10 mouse cellular contexts compared by ENCODE assay signal in the genomic region with DNA sequence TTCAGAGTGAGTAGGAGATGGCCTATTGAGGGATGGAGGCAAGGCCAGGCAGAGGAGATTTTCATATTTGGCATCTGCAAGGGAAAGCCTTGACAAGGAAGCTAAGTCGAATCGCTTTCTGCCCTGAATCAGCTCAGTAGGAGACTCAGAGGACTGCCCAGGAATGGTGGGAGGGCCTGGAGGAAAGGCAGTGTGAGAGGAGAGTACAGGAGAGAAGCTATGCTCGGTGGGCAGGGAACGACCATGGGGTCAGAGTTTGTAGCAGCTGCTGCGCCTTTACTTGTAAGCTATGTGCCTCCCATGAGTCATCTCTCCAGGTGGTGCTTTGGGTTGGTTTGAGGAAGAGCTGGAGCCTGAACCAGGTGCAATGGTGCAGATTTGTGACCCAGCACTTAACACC. TPM values are rescaled to one million over a fixed set of nuclear protein-coding genes. Genes with fewer than 3 reads are reported as not detected.
DNase-seq lines count a peak whose midpoint lies in the region; ATAC-seq and TF ChIP-seq lines count a peak whose summit lies in the region.
"Had no signal": no experiment of that assay in that cellular context is flagged by ENCODE, and none has a peak within 500 bp of the region (broad histone marks: within the 10 kb centered on the region; RNA-seq: fewer than 3 reads in every experiment).

No protein-coding gene starts in this region.

- no peaks in the 10 kb centered on the region for H3K9me3 ChIP-seq in kidney, embryonic 16.5 days (ENCODE audit: low read length)
- H3K9me3 ChIP-seq in embryonic facial prominence, embryonic 12.5 days: no peaks in the 10 kb centered on the region
- H3K9me3 ChIP-seq in intestine, embryonic 14.5 days (ENCODE audit: control insufficient read depth, low read length): no peaks in the 10 kb centered on the region

- peaks cover 33% of the 10 kb centered on the region for H3K4me1 ChIP-seq in kidney, embryonic 16.5 days (ENCODE audit: insufficient read depth, low read length)
- peaks cover 25% of the 10 kb centered on the region for H3K4me1 ChIP-seq in embryonic facial prominence, embryonic 12.5 days
- H3K4me1 ChIP-seq in intestine, embryonic 14.5 days (replicated peaks; ENCODE audit: control insufficient read depth, insufficient read depth, low read length): peaks cover 25% of the 10 kb centered on the region
- H3K4me1 ChIP-seq in thymus, adult 2 months (replicated peaks; ENCODE audit: control insufficient read depth, insufficient read depth, low read length): peaks cover 14% of the 10 kb centered on the region

- peaks cover 30% of the 10 kb centered on the region for H3K79me2 ChIP-seq in myocyte (ENCODE audit: control insufficient read depth, insufficient read depth)

- H3K36me3 ChIP-seq in kidney, embryonic 16.5 days (ENCODE audit: insufficient read depth, low read length): peaks cover 16% of the 10 kb centered on the region; the same call in 1 of the 2 replicates
- peaks cover 19% of the 10 kb centered on the region for H3K36me3 ChIP-seq in embryonic facial prominence, embryonic 12.5 days
- H3K36me3 ChIP-seq in intestine, embryonic 14.5 days (ENCODE audit: control insufficient read depth, insufficient read depth, low read length): peaks cover 22% of the 10 kb centered on the region
- peaks cover 3% of the 10 kb centered on the region for H3K36me3 ChIP-seq in myocyte (ENCODE audit: control insufficient read depth, insufficient read depth)
- no peaks in the 10 kb centered on the region for H3K36me3 ChIP-seq in thymus, adult 2 months (ENCODE audit: control insufficient read depth, insufficient read depth, low read length)

- no peaks in the 10 kb centered on the region for H3K27me3 ChIP-seq in kidney, embryonic 16.5 days (ENCODE audit: insufficient read depth, low read length)
- no peaks in the 10 kb centered on the region for H3K27me3 ChIP-seq in embryonic facial prominence, embryonic 12.5 days
- H3K27me3 ChIP-seq in intestine, embryonic 14.5 days (replicated peaks; ENCODE audit: control insufficient read depth, insufficient read depth, low read length): no peaks in the 10 kb centered on the region
- H3K27me3 ChIP-seq in myocyte (ENCODE audit: control insufficient read depth, insufficient read depth, insufficient read length): no peaks in the 10 kb centered on the region
- H3K27me3 ChIP-seq in thymus, adult 2 months (ENCODE audit: control insufficient read depth, insufficient read depth, low read length): no peaks in the 10 kb centered on the region

- WGBS in kidney, embryonic 16.5 days: 32% methylated on average over 5 of the region's 5 CpGs
- WGBS in embryonic facial prominence, embryonic 12.5 days: 47% methylated on average over 5 of the region's 5 CpGs
- 43% methylated on average over 5 of the region's 5 CpGs for WGBS in intestine, embryonic 14.5 days
- WGBS in thymus, adult 2 months: 86% methylated on average over 5 of the region's 5 CpGs

- H3K4me3 ChIP-seq in kidney, embryonic 16.5 days (ENCODE audit: low read length): peak overlapping the region; percentile 100
- H3K4me3 ChIP-seq in embryonic facial prominence, embryonic 12.5 days: peak overlapping the region; percentile 69
- H3K4me3 ChIP-seq in intestine, embryonic 14.5 days (ENCODE audit: low read depth, low read length): peak overlapping the region; percentile 99; the same call in 1 of the 2 replicates
- peak overlapping the region; percentile 98 for H3K4me3 ChIP-seq in myocyte
- H3K4me3 ChIP-seq in thymus, adult 2 months (ENCODE audit: control insufficient read depth, insufficient read depth, low read length): no peak overlapping the region

- H3K9ac ChIP-seq in kidney, embryonic 16.5 days (replicated peaks; ENCODE audit: low read length): peak overlapping the region; percentile 100; the same call in 1 of the 2 replicates
- no peak overlapping the region; the same call in 1 of the 2 replicates for H3K9ac ChIP-seq in embryonic facial prominence, embryonic 12.5 days
- no peak overlapping the region for H3K9ac ChIP-seq in intestine, embryonic 14.5 days (ENCODE audit: low read length)

- H3K4me2 ChIP-seq in kidney, embryonic 16.5 days (replicated peaks; ENCODE audit: low read depth, low read length): peak overlapping the region; percentile 88
- peak overlapping the region; percentile 58 for H3K4me2 ChIP-seq in embryonic facial prominence, embryonic 12.5 days (replicated peaks)
- H3K4me2 ChIP-seq in intestine, embryonic 14.5 days (ENCODE audit: low read length): peak overlapping the region; percentile 93
- H3K4me2 ChIP-seq in myocyte (ENCODE audit: low read depth): peak overlapping the region; percentile 75

- TF ChIP-seq POLR2A in myocyte (IDR thresholded peaks at IDR 0.05; ENCODE audit: insufficient read length, low read depth): no peak
- no peak for TF ChIP-seq POLR2A in thymus, adult 2 months (IDR thresholded peaks at IDR 0.05; ENCODE audit: control insufficient read depth, extremely low read depth, insufficient read depth, low read length, poor library complexity)

- ATAC-seq in kidney, embryonic 16.5 days (ENCODE audit: low FRiP score, low TSS enrichment): no peak
- no peak for ATAC-seq in embryonic facial prominence, embryonic 12.5 days (ENCODE audit: insufficient number of reproducible peaks, insufficient read depth, low FRiP score, low TSS enrichment)
- ATAC-seq in intestine, embryonic 14.5 days (replicated peaks; ENCODE audit: low FRiP score, low TSS enrichment, low read depth): no peak
- ATAC-seq in CD4-positive, CD25-positive, alpha-beta regulatory T cell, adult 4 months: no peak

- DNase-seq in kidney, adult 11 months: no peak
- no peak for DNase-seq in intestine, embryonic 14.5 days (ENCODE audit: low spot score)
- DNase-seq in left cerebral cortex, adult 11 months (ENCODE audit: low spot score): no peak
- no peak for DNase-seq in thymus, adult 2 months
- DNase-seq: lung, postnatal 36 days had no signal

- peak overlapping the region; percentile 99 for H3K27ac ChIP-seq in kidney, embryonic 16.5 days (ENCODE audit: low read length)
- no peak overlapping the region for H3K27ac ChIP-seq in embryonic facial prominence, embryonic 12.5 days
- H3K27ac ChIP-seq in intestine, embryonic 14.5 days (ENCODE audit: low read depth): no peak overlapping the region
- H3K27ac ChIP-seq in thymus, adult 2 months (ENCODE audit: control insufficient read depth, insufficient read depth, low read length): no peak overlapping the region

- TF ChIP-seq CTCF in thymus, adult 2 months (IDR thresholded peaks at IDR 0.05; ENCODE audit: borderline replicate concordance, control insufficient read depth, extremely low read depth, insufficient read depth, low read length, poor library complexity): no peak

- no peak overlapping the region for H3ac ChIP-seq in myocyte (ENCODE audit: control insufficient read depth, insufficient read length)

TF ChIP-seq in myocyte, 11 proteins besides CTCF, POLR2A, EP300 and RAD21:
- TF ChIP-seq MAX (IDR thresholded peaks at IDR 0.05; ENCODE audit: low read depth) (no peak), SRF (IDR thresholded peaks at IDR 0.05; ENCODE audit: control insufficient read depth, insufficient read length, low read depth) (no peak), MYOD1 (IDR thresholded peaks at IDR 0.05; ENCODE audit: control insufficient read depth in 1 of 3, insufficient read length in 2 of 3, low read depth in 2 of 3) (peak in 2 of 3 experiments; percentile 9 to 35)

RNA-seq across cellular contexts. Expression of a gene that starts 1.7 kb away (rescaled TPM):
- 859 and 884 TPM in 2 replicates for polyA plus RNA-seq in kidney, embryonic 16.5 days (2015; fragmentation: Nextera tagmentation; extraction: Ambion mirVana)
- 949 and 978 TPM in 2 replicates for polyA plus RNA-seq in embryonic facial prominence, embryonic 12.5 days (2016; fragmentation: Nextera tagmentation; extraction: Ambion mirVana)
- polyA plus RNA-seq in intestine, embryonic 14.5 days (2014; fragmentation: Nextera tagmentation; extraction: Ambion mirVana): 373 and 390 TPM in 2 replicates
- 157 TPM for polyA plus RNA-seq in myocyte (2012; fragmentation: generic; extraction: Trizol)
- polyA plus RNA-seq in CD4-positive, CD25-positive, alpha-beta regulatory T cell, adult 4 months (2017; shearing (Covaris generic)): 100 to 1,000 TPM; 160 to 163 TPM
- 1,137 and 1,289 TPM in 2 replicates for polyA plus RNA-seq in thymus, adult 2 months (2012; rRNA removed)

RNA-seq across cellular contexts. Expression of a gene that starts 2.1 kb away (rescaled TPM):
- polyA plus RNA-seq in kidney, embryonic 16.5 days (2015; fragmentation: Nextera tagmentation; extraction: Ambion mirVana): 35.1 and 39.0 TPM in 2 replicates
- polyA plus RNA-seq in embryonic facial prominence, embryonic 12.5 days (2016; fragmentation: Nextera tagmentation; extraction: Ambion mirVana): 26.4 and 27.9 TPM in 2 replicates
- polyA plus RNA-seq in intestine, embryonic 14.5 days (2014; fragmentation: Nextera tagmentation; extraction: Ambion mirVana): 30.4 TPM in 2 replicates
- 23.6 TPM for polyA plus RNA-seq in myocyte (2012; fragmentation: generic; extraction: Trizol)
- polyA plus RNA-seq in CD4-positive, CD25-positive, alpha-beta regulatory T cell, adult 4 months (2017; shearing (Covaris generic)): 1 to 10 TPM; 2.7 to 3.7 TPM
- polyA plus RNA-seq in thymus, adult 2 months (2012; rRNA removed): 28.6 and 31.3 TPM in 2 replicates

RNA-seq across cellular contexts. Expression of a gene that starts 35.7 kb away (rescaled TPM):
- 28.4 and 28.7 TPM in 2 replicates for polyA plus RNA-seq in kidney, embryonic 16.5 days (2015; fragmentation: Nextera tagmentation; extraction: Ambion mirVana)
- polyA plus RNA-seq in embryonic facial prominence, embryonic 12.5 days (2016; fragmentation: Nextera tagmentation; extraction: Ambion mirVana): 44.3 and 47.6 TPM in 2 replicates
- 27.4 and 29.3 TPM in 2 replicates for polyA plus RNA-seq in intestine, embryonic 14.5 days (2014; fragmentation: Nextera tagmentation; extraction: Ambion mirVana)
- 69.3 TPM for polyA plus RNA-seq in myocyte (2012; fragmentation: generic; extraction: Trizol)
- polyA plus RNA-seq in CD4-positive, CD25-positive, alpha-beta regulatory T cell, adult 4 months (2017; shearing (Covaris generic)): under 1 TPM; 0.35 to 0.71 TPM
- polyA plus RNA-seq in thymus, adult 2 months (2012; rRNA removed): 24.9 and 27.3 TPM in 2 replicates

RNA-seq across cellular contexts. Expression of a gene that starts 42.9 kb away (rescaled TPM):
- polyA plus RNA-seq in kidney, embryonic 16.5 days (2015; fragmentation: Nextera tagmentation; extraction: Ambion mirVana): 2.9 and 3.0 TPM in 2 replicates
- polyA plus RNA-seq in embryonic facial prominence, embryonic 12.5 days (2016; fragmentation: Nextera tagmentation; extraction: Ambion mirVana): 1.1 TPM in 2 replicates
- polyA plus RNA-seq in intestine, embryonic 14.5 days (2014; fragmentation: Nextera tagmentation; extraction: Ambion mirVana): 1.1 and 1.9 TPM in 2 replicates
- polyA plus RNA-seq in myocyte (2012; fragmentation: generic; extraction: Trizol): 1.4 TPM
- polyA plus RNA-seq in CD4-positive, CD25-positive, alpha-beta regulatory T cell, adult 4 months (2017; shearing (Covaris generic)): not detected
- 5.1 and 6.5 TPM in 2 replicates for polyA plus RNA-seq in thymus, adult 2 months (2012; rRNA removed)
- polyA plus RNA-seq: erythroblast, embryonic 14.5 days had no signal

RNA-seq across cellular contexts. Expression of a gene that starts 51.3 kb away (rescaled TPM):
- 230 and 247 TPM in 2 replicates for polyA plus RNA-seq in kidney, embryonic 16.5 days (2015; fragmentation: Nextera tagmentation; extraction: Ambion mirVana)
- 27.9 and 31.0 TPM in 2 replicates for polyA plus RNA-seq in embryonic facial prominence, embryonic 12.5 days (2016; fragmentation: Nextera tagmentation; extraction: Ambion mirVana)
- 74.8 and 88.5 TPM in 2 replicates for polyA plus RNA-seq in intestine, embryonic 14.5 days (2014; fragmentation: Nextera tagmentation; extraction: Ambion mirVana)
- polyA plus RNA-seq in myocyte (2012; fragmentation: generic; extraction: Trizol): 0.04 TPM
- polyA plus RNA-seq in CD4-positive, CD25-positive, alpha-beta regulatory T cell, adult 4 months (2017; shearing (Covaris generic)): under 1 TPM in 1 of 2 experiments, not detected in 1; 0.22 TPM
- 56.7 and 74.0 TPM in 2 replicates for polyA plus RNA-seq in thymus, adult 2 months (2012; rRNA removed)

Comparison
In these comparisons a context has a peak if more than half of its experiments do, and no peak if none do; other contexts are left out.
1. RNA of a gene that starts 35.7 kb away (polyA plus RNA-seq): 69.3 TPM in myocyte (single experiment), 44.3 to 47.6 TPM in embryonic facial prominence, embryonic 12.5 days, 27.4 to 29.3 TPM in intestine, embryonic 14.5 days, 28.4 to 28.7 TPM in kidney, embryonic 16.5 days and 24.9 to 27.3 TPM in thymus, adult 2 months; 0.35 to 0.71 TPM in CD4-positive, CD25-positive, alpha-beta regulatory T cell, adult 4 months; every median in the first group is over 10 times any median in the second.
2. Peak in every context shown above with its lines, with median percentiles within 50 percentile points of each other: H3K4me2 ChIP-seq.